Mouse (Mus musculus): ENCODE data around the gene Cabin1. TPM values are rescaled to one million over a fixed set of nuclear protein-coding genes. Genes with fewer than 3 reads are reported as not detected.

The Cabin1 gene
- polyA plus RNA-seq, 1 experiment from 2014 or later: 13.6 TPM

GRCm38 (mm10) chr10:75744017-75744416, 20.1 kb downstream of the Cabin1 start:
- no peaks in the 10 kb centered on the region for H3K27me3 ChIP-seq (ENCODE audit: control insufficient read depth, insufficient read depth, low read depth, low read length)
- peak; percentile 75 for ATAC-seq (ENCODE audit: low read depth)
- H3K9ac ChIP-seq (ENCODE audit: low read depth, low read length): no peak overlapping the region
- H3K9me3 ChIP-seq (replicated peaks; ENCODE audit: control insufficient read depth, low read length): no peaks in the 10 kb centered on the region
- no peak overlapping the region for H3K27ac ChIP-seq (ENCODE audit: low read length)
- no peak overlapping the region for H3K4me3 ChIP-seq (ENCODE audit: low read depth, low read length)
- H3K4me1 ChIP-seq (ENCODE audit: control insufficient read depth, low read depth, low read length): no peaks in the 10 kb centered on the region
- 39% methylated on average over 3 of the region's 3 CpGs for WGBS (ENCODE audit: insufficient replicate concordance)
- H3K36me3 ChIP-seq (ENCODE audit: control insufficient read depth, insufficient read depth): peaks cover 65% of the 10 kb centered on the region
- no peak overlapping the region for H3K4me2 ChIP-seq (ENCODE audit: low read depth, low read length)

- no peaks in the 10 kb centered on the region for H3K27me3 ChIP-seq (ENCODE audit: control insufficient read depth, insufficient read depth, low read depth, low read length)
- no peak overlapping the region for H3K4me3 ChIP-seq (ENCODE audit: low read depth, low read length)
- H3K4me1 ChIP-seq (ENCODE audit: control insufficient read depth, low read depth, low read length): no peaks in the 10 kb centered on the region
- H3K9me3 ChIP-seq (replicated peaks; ENCODE audit: control insufficient read depth, low read length): no peaks in the 10 kb centered on the region
- H3K27ac ChIP-seq (ENCODE audit: low read length): no peak overlapping the region
- 88% methylated on average over 12 of the region's 12 CpGs for WGBS (ENCODE audit: insufficient replicate concordance)
- H3K9ac ChIP-seq (ENCODE audit: low read depth, low read length): no peak overlapping the region
- H3K4me2 ChIP-seq (ENCODE audit: low read depth, low read length): no peak overlapping the region
- no peak for ATAC-seq (ENCODE audit: low read depth)
- H3K36me3 ChIP-seq (ENCODE audit: control insufficient read depth, insufficient read depth): peaks cover 69% of the 10 kb centered on the region
Observed at GRCm38 (mm10) chr10:75743369-75743768, 20.8 kb downstream of the Cabin1 start.

GRCm38 (mm10) chr10:75740866-75741265, 23.3 kb downstream of the Cabin1 start:
- no peaks in the 10 kb centered on the region for H3K9me3 ChIP-seq (replicated peaks; ENCODE audit: control insufficient read depth, low read length)
- WGBS (ENCODE audit: insufficient replicate concordance): 87% methylated on average over 3 of the region's 3 CpGs
- no peak for ATAC-seq (ENCODE audit: low read depth)

GRCm38 (mm10) chr10:75725449-75725848, 38.7 kb downstream of the Cabin1 start:
- H3K27ac ChIP-seq (ENCODE audit: low read length): no peak overlapping the region
- H3K4me1 ChIP-seq (ENCODE audit: control insufficient read depth, low read depth, low read length): no peaks in the 10 kb centered on the region
- no peak overlapping the region for H3K4me2 ChIP-seq (ENCODE audit: low read depth, low read length)
- H3K4me3 ChIP-seq (ENCODE audit: low read depth, low read length): no peak overlapping the region
- WGBS (ENCODE audit: insufficient replicate concordance): 87% methylated on average over 7 of the region's 7 CpGs
- H3K27me3 ChIP-seq (ENCODE audit: control insufficient read depth, insufficient read depth, low read depth, low read length): no peaks in the 10 kb centered on the region
- H3K36me3 ChIP-seq (ENCODE audit: control insufficient read depth, insufficient read depth): peaks cover 56% of the 10 kb centered on the region
- H3K9me3 ChIP-seq (replicated peaks; ENCODE audit: control insufficient read depth, low read length): no peaks in the 10 kb centered on the region
- H3K9ac ChIP-seq (ENCODE audit: low read depth, low read length): no peak overlapping the region
- no peak for ATAC-seq (ENCODE audit: low read depth)

More at GRCm38 (mm10) chr10:75740866-75741265, 23.3 kb downstream of the Cabin1 start:
- no peak overlapping the region for H3K4me2 ChIP-seq (ENCODE audit: low read depth, low read length)
- H3K27ac ChIP-seq (ENCODE audit: low read length): no peak overlapping the region
- peaks cover 64% of the 10 kb centered on the region for H3K36me3 ChIP-seq (ENCODE audit: control insufficient read depth, insufficient read depth)
- no peak overlapping the region for H3K4me3 ChIP-seq (ENCODE audit: low read depth, low read length)
- no peaks in the 10 kb centered on the region for H3K27me3 ChIP-seq (ENCODE audit: control insufficient read depth, insufficient read depth, low read depth, low read length)
- H3K4me1 ChIP-seq (ENCODE audit: control insufficient read depth, low read depth, low read length): no peaks in the 10 kb centered on the region
- no peak overlapping the region for H3K9ac ChIP-seq (ENCODE audit: low read depth, low read length)

DNA sequence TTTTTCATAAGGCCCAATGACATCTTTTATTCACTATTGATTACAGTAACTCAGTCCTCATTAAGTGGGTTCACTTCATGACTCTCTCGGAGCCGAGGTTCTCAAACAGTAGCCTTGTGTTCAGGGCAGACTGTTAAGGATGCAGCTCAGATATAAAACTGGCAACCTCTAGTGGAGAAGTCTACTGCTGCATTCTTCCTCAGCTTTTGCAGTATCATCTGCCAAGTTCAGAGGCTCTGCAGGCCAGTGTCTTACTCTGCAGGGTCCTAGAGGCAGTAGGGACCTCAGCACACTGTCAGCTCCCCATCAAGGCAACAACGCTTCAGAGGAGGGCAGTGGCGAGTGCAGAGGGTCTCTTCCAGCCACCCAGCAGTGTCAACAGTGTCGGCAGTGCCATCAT, 43.9 kb downstream of the Cabin1 start:
- H3K9me3 ChIP-seq (replicated peaks; ENCODE audit: control insufficient read depth, low read length): no peaks in the 10 kb centered on the region
- H3K4me1 ChIP-seq (ENCODE audit: control insufficient read depth, low read depth, low read length): no peaks in the 10 kb centered on the region
- no peak overlapping the region for H3K27ac ChIP-seq (ENCODE audit: low read length)
- H3K4me2 ChIP-seq (ENCODE audit: low read depth, low read length): no peak overlapping the region
- no peak overlapping the region for H3K4me3 ChIP-seq (ENCODE audit: low read depth, low read length)
- H3K27me3 ChIP-seq (ENCODE audit: control insufficient read depth, insufficient read depth, low read depth, low read length): no peaks in the 10 kb centered on the region
- 83% methylated on average over 5 of the region's 5 CpGs for WGBS (ENCODE audit: insufficient replicate concordance)
- peaks cover 40% of the 10 kb centered on the region for H3K36me3 ChIP-seq (ENCODE audit: control insufficient read depth, insufficient read depth)
- ATAC-seq (ENCODE audit: low read depth): no peak
- no peak overlapping the region for H3K9ac ChIP-seq (ENCODE audit: low read depth, low read length)

DNA sequence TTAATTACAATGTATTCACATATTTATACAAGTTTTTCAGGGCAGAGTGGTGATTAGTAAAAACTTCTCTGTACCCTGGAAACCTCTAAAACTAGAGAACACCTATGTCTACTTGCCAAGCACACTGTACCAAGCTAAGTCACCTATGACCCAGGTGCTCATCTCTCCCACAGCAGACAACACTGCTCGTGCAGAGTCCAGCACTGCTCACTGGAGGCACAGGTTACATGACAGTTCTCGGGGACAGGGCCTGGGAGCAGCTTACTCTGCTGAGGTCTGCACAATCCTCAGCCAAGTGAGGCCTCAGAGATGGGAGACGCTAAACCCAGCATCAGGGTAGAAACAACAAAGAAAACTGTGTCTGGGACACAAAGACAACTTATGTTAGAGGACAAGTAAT, 49.3 kb downstream of the Cabin1 start:
- Histone ChIP-seq H3K4me1 (ENCODE audit: control insufficient read depth, low read depth, low read length) (no peaks in the 10 kb centered on the region), H3K27me3 (ENCODE audit: control insufficient read depth, insufficient read depth, low read depth, low read length) (no peaks in the 10 kb centered on the region), H3K9me3 (replicated peaks; ENCODE audit: control insufficient read depth, low read length) (no peaks in the 10 kb centered on the region), H3K4me3 (ENCODE audit: low read depth, low read length) (no peak overlapping the region), H3K4me2 (ENCODE audit: low read depth, low read length) (no peak overlapping the region), H3K27ac (ENCODE audit: low read length) (no peak overlapping the region), H3K36me3 (ENCODE audit: control insufficient read depth, insufficient read depth) (peaks cover 21% of the 10 kb centered on the region; the same call in 1 of the 2 replicates), H3K9ac (ENCODE audit: low read depth, low read length) (no peak overlapping the region)
- 78% methylated on average over 3 of the region's 3 CpGs for WGBS (ENCODE audit: insufficient replicate concordance)
- ATAC-seq (ENCODE audit: low read depth): no peak

DNA sequence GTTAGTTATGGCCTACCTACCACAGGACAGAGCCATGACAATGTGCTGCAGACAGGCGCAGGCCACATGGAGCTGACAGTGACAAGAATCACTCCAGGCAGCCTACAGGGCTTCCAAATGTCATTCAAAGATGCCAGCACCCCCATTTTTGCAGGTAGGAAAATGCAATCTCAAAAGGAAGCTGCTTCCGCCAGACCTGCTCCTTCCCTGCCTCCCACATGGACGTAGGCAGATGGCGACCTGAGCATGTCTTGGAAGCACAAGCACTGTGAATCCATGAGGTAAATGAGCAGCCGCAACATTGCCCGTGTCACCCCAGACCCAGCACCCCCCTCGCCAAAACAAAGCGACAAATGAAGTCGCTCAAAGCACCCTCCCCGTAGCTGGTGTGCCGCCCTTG, 51.1 kb downstream of the Cabin1 start:
- H3K4me1 ChIP-seq (ENCODE audit: control insufficient read depth, low read depth, low read length): peaks cover 4% of the 10 kb centered on the region
- H3K9ac ChIP-seq (ENCODE audit: low read depth, low read length): no peak overlapping the region
- H3K4me2 ChIP-seq (ENCODE audit: low read depth, low read length): no peak overlapping the region
- no peak overlapping the region for H3K4me3 ChIP-seq (ENCODE audit: low read depth, low read length)
- no peak overlapping the region for H3K27ac ChIP-seq (ENCODE audit: low read length)
- ATAC-seq (ENCODE audit: low read depth): no peak
- H3K36me3 ChIP-seq (ENCODE audit: control insufficient read depth, insufficient read depth): peaks cover 21% of the 10 kb centered on the region; the same call in 1 of the 2 replicates
- WGBS (ENCODE audit: insufficient replicate concordance): 85% methylated on average over 11 of the region's 11 CpGs
- no peaks in the 10 kb centered on the region for H3K27me3 ChIP-seq (ENCODE audit: control insufficient read depth, insufficient read depth, low read depth, low read length)
- no peaks in the 10 kb centered on the region for H3K9me3 ChIP-seq (replicated peaks; ENCODE audit: control insufficient read depth, low read length)

- WGBS (ENCODE audit: insufficient replicate concordance): 61% methylated on average over 2 of the region's 2 CpGs
- ATAC-seq (ENCODE audit: low read depth): no peak
- Histone ChIP-seq H3K27me3 (ENCODE audit: control insufficient read depth, insufficient read depth, low read depth, low read length) (no peaks in the 10 kb centered on the region), H3K4me1 (ENCODE audit: control insufficient read depth, low read depth, low read length) (peaks cover 30% of the 10 kb centered on the region), H3K9me3 (replicated peaks; ENCODE audit: control insufficient read depth, low read length) (no peaks in the 10 kb centered on the region), H3K4me3 (ENCODE audit: low read depth, low read length) (no peak overlapping the region), H3K4me2 (ENCODE audit: low read depth, low read length) (no peak overlapping the region), H3K27ac (ENCODE audit: low read length) (no peak overlapping the region), H3K36me3 (ENCODE audit: control insufficient read depth, insufficient read depth) (peaks cover 12% of the 10 kb centered on the region; the same call in 1 of the 2 replicates), H3K9ac (ENCODE audit: low read depth, low read length) (no peak overlapping the region)
Observed at GRCm38 (mm10) chr10:75710210-75710609, 53.9 kb downstream of the Cabin1 start.

GRCm38 (mm10) chr10:75709261-75709660, 54.9 kb downstream of the Cabin1 start:
- Histone ChIP-seq H3K9ac (ENCODE audit: low read depth, low read length) (no peak overlapping the region), H3K4me2 (ENCODE audit: low read depth, low read length) (no peak overlapping the region), H3K27ac (ENCODE audit: low read length) (no peak overlapping the region), H3K27me3 (ENCODE audit: control insufficient read depth, insufficient read depth, low read depth, low read length) (no peaks in the 10 kb centered on the region), H3K4me3 (ENCODE audit: low read depth, low read length) (no peak overlapping the region), H3K36me3 (ENCODE audit: control insufficient read depth, insufficient read depth) (peaks cover 12% of the 10 kb centered on the region; the same call in 1 of the 2 replicates), H3K9me3 (replicated peaks; ENCODE audit: control insufficient read depth, low read length) (no peaks in the 10 kb centered on the region), H3K4me1 (ENCODE audit: control insufficient read depth, low read depth, low read length) (peaks cover 40% of the 10 kb centered on the region)
- WGBS (ENCODE audit: insufficient replicate concordance): 81% methylated on average over 9 of the region's 9 CpGs
- ATAC-seq (ENCODE audit: low read depth): no peak
